Mouse (Mus musculus) MEL (cell line): Measurements from ENCODE around the gene Ctnnbip1. TPM values are rescaled to one million over a fixed set of nuclear protein-coding genes. Genes with fewer than 3 reads are reported as not detected.

ENCODE experiments used
- DNase-seq: peaks from one replicate; pipeline ENCODE4 v3.0.0; 2011; ENCODE audit warnings: low read depth, low spot score
- H3K27ac ChIP-seq: 2 replicates; pipeline ENCODE4 v1.5.1; 2012; ENCODE audit warnings: low read depth, mild to moderate bottlenecking, control low read depth, low read length, moderate library complexity; ENCODE audit not compliant: control insufficient read depth
- H3K27me3 ChIP-seq, 2 experiments: fragments of 150-350 bp in 1 of 2; sonication (generic) in 1 of 2; 2 replicates each; pipeline ENCODE4 v1.6.1; 2012; ENCODE audit warnings: low read length in 2 of 2, mild to moderate bottlenecking in 2 of 2, improper control_type of control experiment in 1 of 2, moderate library complexity in 1 of 2; ENCODE audit not compliant: insufficient read depth in 2 of 2, control insufficient read depth in 1 of 2
- H3K36me3 ChIP-seq, 2 experiments: 2 replicates each; pipeline ENCODE4 v1.6.1; 2012 to 2014; ENCODE audit warnings: low read length in 2 of 2, improper control_type of control experiment in 1 of 2, inconsistent platforms in 1 of 2, mild to moderate bottlenecking in 1 of 2; ENCODE audit not compliant: insufficient read depth in 2 of 2, control insufficient read depth in 1 of 2
- H3K4me1 ChIP-seq, 2 experiments: fragments of 150-350 bp in 1 of 2; sonication (generic) in 1 of 2; 2 replicates each; pipeline ENCODE4 v1.6.1; 2012; ENCODE audit warnings: low read length in 2 of 2, improper control_type of control experiment in 1 of 2, mild to moderate bottlenecking in 1 of 2; ENCODE audit not compliant: insufficient read depth in 2 of 2, control insufficient read depth in 1 of 2
- H3K4me3 ChIP-seq, 2 experiments: fragments of 150-350 bp in 1 of 2; sonication (generic) in 1 of 2; 2 replicates each; pipeline ENCODE4 v1.5.1; 2012; ENCODE audit warnings: low read depth in 2 of 2, low read length in 2 of 2, mild to moderate bottlenecking in 2 of 2, moderate library complexity in 2 of 2, control low read depth in 1 of 2, improper control_type of control experiment in 1 of 2; ENCODE audit not compliant: control insufficient read depth in 1 of 2, insufficient read depth in 1 of 2
- H3K79me2 ChIP-seq: 2 replicates; pipeline ENCODE4 v1.6.1; 2012; ENCODE audit warnings: mild to moderate bottlenecking, low read length, moderate library complexity; ENCODE audit not compliant: control insufficient read depth, poor library complexity, insufficient read depth
- H3K9ac ChIP-seq: 2 replicates; pipeline ENCODE4 v1.6.1; 2012; ENCODE audit warnings: low read depth, mild to moderate bottlenecking, control low read depth, low read length, moderate library complexity; ENCODE audit not compliant: control insufficient read depth, poor library complexity, severe bottlenecking
- H3K9me3 ChIP-seq: fragments of 150-350 bp; sonication (generic); replicated peaks from 2 replicates; pipeline ENCODE4 v1.6.1; 2012; ENCODE audit warnings: mild to moderate bottlenecking, low read length, improper control_type of control experiment, moderate library complexity; ENCODE audit not compliant: insufficient read depth
- CHD1 ChIP-seq: IDR thresholded peaks from 2 replicates; pipeline ENCODE4 v1.6.1; 2012; ENCODE audit warnings: low read depth, mild to moderate bottlenecking, inconsistent platforms, low read length, improper control_type of control experiment
- CHD2 ChIP-seq: IDR thresholded peaks from 2 replicates; pipeline ENCODE4 v1.6.1; 2011; ENCODE audit warnings: low read length, improper control_type of control experiment
- E2F4 ChIP-seq: IDR thresholded peaks from 2 replicates; pipeline ENCODE4 v1.6.1; 2011; ENCODE audit warnings: low read depth, low read length, improper control_type of control experiment, borderline replicate concordance
- ELF1 ChIP-seq: IDR thresholded peaks from 2 replicates; pipeline ENCODE4 v1.6.1; 2014; ENCODE audit warnings: low read depth, mild to moderate bottlenecking, inconsistent platforms, low read length, improper control_type of control experiment, moderate library complexity
- HCFC1 ChIP-seq: IDR thresholded peaks from 2 replicates; pipeline ENCODE4 v1.6.1; 2012; ENCODE audit warnings: low read depth, mild to moderate bottlenecking, inconsistent platforms, low read length, improper control_type of control experiment, moderate library complexity
- JUND ChIP-seq: IDR thresholded peaks from 2 replicates; pipeline ENCODE4 v1.6.1; 2011; ENCODE audit warnings: low read depth, mild to moderate bottlenecking, improper control_type of control experiment, low read length
- KAT2A ChIP-seq: conservative IDR thresholded peaks from 2 replicates; pipeline ENCODE4 v1.6.1; 2012; ENCODE audit warnings: low read depth, low read length, improper control_type of control experiment, inconsistent platforms
- MAFK ChIP-seq: IDR thresholded peaks from 2 replicates; pipeline ENCODE4 v1.6.1; 2011; ENCODE audit warnings: low read depth, mild to moderate bottlenecking, low read length, improper control_type of control experiment, borderline replicate concordance
- MEF2A ChIP-seq: IDR thresholded peaks from 2 replicates; pipeline ENCODE4 v1.6.1; 2014; ENCODE audit warnings: low read depth, mild to moderate bottlenecking, inconsistent platforms, low read length, improper control_type of control experiment; ENCODE audit not compliant: poor library complexity, insufficient replicate concordance, severe bottlenecking; ENCODE audit errors: extremely low read depth
- MXI1 ChIP-seq: IDR thresholded peaks from 2 replicates; pipeline ENCODE4 v1.6.1; 2011; ENCODE audit warnings: mild to moderate bottlenecking, low read depth, low read length, improper control_type of control experiment
- MYB ChIP-seq: IDR thresholded peaks from 2 replicates; pipeline ENCODE4 v1.6.1; 2011; ENCODE audit warnings: mild to moderate bottlenecking, low read depth, low read length, improper control_type of control experiment
- MYC ChIP-seq: IDR thresholded peaks from 2 replicates; pipeline ENCODE4 v1.6.1; 2011; ENCODE audit warnings: low read depth, mild to moderate bottlenecking, low read length, improper control_type of control experiment, moderate library complexity
- NELFE ChIP-seq: IDR thresholded peaks from 2 replicates; pipeline ENCODE4 v1.6.1; 2011; ENCODE audit warnings: low read depth, low read length, improper control_type of control experiment
- NRF1 ChIP-seq: IDR thresholded peaks from 2 replicates; pipeline ENCODE4 v1.6.1; 2014; ENCODE audit warnings: low read depth, mild to moderate bottlenecking, inconsistent platforms, low read length, improper control_type of control experiment, moderate library complexity; ENCODE audit not compliant: poor library complexity, insufficient read depth, severe bottlenecking
- POLR2A ChIP-seq, 2 experiments: IDR thresholded peaks; 2 replicates each; pipeline ENCODE4 v1.6.1; 2011 to 2012; ENCODE audit warnings: low read length in 2 of 2, mild to moderate bottlenecking in 2 of 2, control low read depth in 1 of 2, improper control_type of control experiment in 1 of 2, low read depth in 1 of 2, moderate library complexity in 1 of 2; ENCODE audit not compliant: control insufficient read depth in 1 of 2, insufficient read depth in 1 of 2, poor library complexity in 1 of 2
- POLR2AphosphoS5 ChIP-seq: IDR thresholded peaks from 2 replicates; pipeline ENCODE4 v1.6.1; 2012; ENCODE audit warnings: low read depth, borderline replicate concordance, mild to moderate bottlenecking, inconsistent platforms, low read length, moderate library complexity, mixed read lengths
- TAL1 ChIP-seq: IDR thresholded peaks from 2 replicates; pipeline ENCODE4 v1.6.1; 2012; ENCODE audit warnings: mild to moderate bottlenecking, inconsistent platforms, low read length, moderate library complexity, mixed read lengths
- TBP ChIP-seq: IDR thresholded peaks from 2 replicates; pipeline ENCODE4 v1.8.0; 2011; ENCODE audit warnings: low read depth, low read length, improper control_type of control experiment
- UBTF ChIP-seq: IDR thresholded peaks from 2 replicates; pipeline ENCODE4 v1.6.1; 2012; ENCODE audit warnings: low read depth, mild to moderate bottlenecking, inconsistent platforms, low read length, improper control_type of control experiment, moderate library complexity, borderline replicate concordance; ENCODE audit not compliant: insufficient read depth
- USF2 ChIP-seq, 2 experiments: IDR thresholded peaks; 2 replicates each; pipeline ENCODE4 v1.6.1; 2011 to 2012; ENCODE audit warnings: improper control_type of control experiment in 2 of 2, low read length in 2 of 2, borderline replicate concordance in 1 of 2, inconsistent platforms in 1 of 2, low read depth in 1 of 2, mild to moderate bottlenecking in 1 of 2; ENCODE audit not compliant: insufficient read depth in 1 of 2
- ZNF384 ChIP-seq: IDR thresholded peaks from 2 replicates; pipeline ENCODE4 v1.6.1; 2012; ENCODE audit warnings: low read depth, mild to moderate bottlenecking, inconsistent platforms, low read length, improper control_type of control experiment
- polyA plus RNA-seq, 2 experiments: library from polyadenylated mRNA; stranded (reverse) in 1 of 2; unstranded in 1 of 2; fragments of >175 nt in 1 of 2; fragments of >200 nt in 1 of 2; gene quantifications; 2 replicates each; pipeline versions ENCODE4 v1.2.1 to v1.2.4; 2012; ENCODE audit warnings: low replicate concordance in 2 of 2, low read depth in 1 of 2; ENCODE audit not compliant: insufficient read length in 2 of 2, insufficient read depth in 1 of 2, missing spikeins in 1 of 2
- total RNA-seq: library from RNA; depleted of rRNA; stranded (reverse); fragments of 300-350 nt; gene quantifications from 2 replicates; pipeline ENCODE4 v1.2.3, GENCODE M21; 2012

Ctnnbip1 gene
- total and polyA plus RNA-seq, 3 experiments, result 12.7 to 20.2 TPM; not detected in 1

GRCm38 (mm10) chr4:149496612-149497011 is 21.4 kb upstream of the Ctnnbip1 start:
- no peak overlapping the region for H3K27ac ChIP-seq
- H3K4me3 ChIP-seq, result no peak overlapping the region
- DNase-seq, result no peak
- no peaks in the 10 kb centered on the region for H3K4me1 ChIP-seq
- TF ChIP-seq HCFC1 (no peak), NELFE (no peak), TAL1 (no peak), JUND (no peak)
- H3K27me3 ChIP-seq, result no peaks in the 10 kb centered on the region
- H3K9me3 ChIP-seq, result no peaks in the 10 kb centered on the region
- no peak overlapping the region for H3K9ac ChIP-seq
- no peaks in the 10 kb centered on the region for H3K79me2 ChIP-seq
- peaks cover 0 to 10% of the 10 kb centered on the region in 2 experiments; a peak in 2 of 4 replicates for H3K36me3 ChIP-seq

- Histone ChIP-seq H3K9ac (no peak overlapping the region), H3K36me3 (peaks cover 0 to 6% of the 10 kb centered on the region in 2 experiments; a peak in 2 of 4 replicates), H3K4me3 (no peak overlapping the region), H3K27me3 (no peaks in the 10 kb centered on the region), H3K4me1 (no peaks in the 10 kb centered on the region), H3K9me3 (no peaks in the 10 kb centered on the region), H3K27ac (no peak overlapping the region), H3K79me2 (no peaks in the 10 kb centered on the region)
- TF ChIP-seq MXI1 (no peak), MYB (no peak), UBTF (no peak), CHD2 (no peak), TAL1 (no peak), CHD1 (no peak), NRF1 (no peak), MYC (no peak), KAT2A (no peak), POLR2A (IDR thresholded peaks at IDR 0.05; ENCODE audit: control insufficient read depth in 1 of 2, insufficient read depth in 1 of 2, low read depth in 1 of 2, low read length in 2 of 2, poor library complexity in 1 of 2) (no peak), HCFC1 (no peak), ELF1 (no peak), MAFK (no peak), POLR2AphosphoS5 (no peak), E2F4 (no peak), TBP (no peak), MEF2A (no peak), USF2 (IDR thresholded peaks at IDR 0.05; ENCODE audit: borderline replicate concordance in 1 of 2, insufficient read depth in 1 of 2, low read depth in 1 of 2, low read length in 2 of 2) (no peak), NELFE (no peak), ZNF384 (no peak)
- DNase-seq, result no peak
Measured at GRCm38 (mm10) chr4:149498901-149499300, 19.1 kb upstream of the Ctnnbip1 start.
